Mouse (Mus musculus) heart, postnatal 36 days (tissue): Measurements from ENCODE around the gene Zic5. TPM values are rescaled to one million over a fixed set of nuclear protein-coding genes. Genes with fewer than 3 reads are reported as not detected.

Source experiments
- DNase-seq, 2 experiments: peaks; one replicate each; pipeline ENCODE4 v3.0.0; 2021 to 2022
- intact Hi-C: fragments of 180-260 bp; cut with DNase I; formaldehyde crosslinking; loops from one replicate; pipeline ENCODE4 v1.15.1; 2025
- total RNA-seq, 2 experiments: library from RNA; stranded (reverse); gene quantifications; 2 replicates each; pipeline ENCODE4 v1.2.3; 2021

Zic5 gene
- total RNA-seq, 2 experiments from 2014 or later = not detected

GRCm38 (mm10) chr14:122482081-122483023 lies 16.9 kb upstream of the Zic5 start:
- no peak for DNase-seq
- intact Hi-C loops = no loop called here

DNA sequence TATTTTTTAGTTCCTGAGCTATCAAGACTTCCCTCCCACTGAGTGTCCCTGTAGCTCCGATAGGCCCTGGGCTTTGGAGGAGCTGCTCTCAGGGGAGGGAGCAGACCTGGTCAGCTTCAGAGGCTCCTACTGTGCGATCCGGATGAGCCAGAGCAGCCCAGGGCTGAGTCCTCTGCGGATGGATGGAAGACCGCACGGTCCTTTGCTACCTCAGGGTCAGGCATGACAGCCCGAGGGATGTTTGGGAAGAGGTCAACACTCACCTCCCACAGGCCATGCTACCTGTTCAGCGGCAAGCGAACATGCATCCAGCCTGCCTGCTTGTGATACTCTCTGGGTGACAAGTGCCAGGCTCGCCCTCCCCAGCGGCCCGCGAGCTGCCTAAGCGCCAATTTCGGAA lies 15.7 kb upstream of the Zic5 start:
- intact Hi-C loops = no loop called here
- DNase-seq = no peak

GRCm38 (mm10) chr14:122480355-122480754 lies 14.9 kb upstream of the Zic5 start:
- intact Hi-C loops = no loop called here

DNA sequence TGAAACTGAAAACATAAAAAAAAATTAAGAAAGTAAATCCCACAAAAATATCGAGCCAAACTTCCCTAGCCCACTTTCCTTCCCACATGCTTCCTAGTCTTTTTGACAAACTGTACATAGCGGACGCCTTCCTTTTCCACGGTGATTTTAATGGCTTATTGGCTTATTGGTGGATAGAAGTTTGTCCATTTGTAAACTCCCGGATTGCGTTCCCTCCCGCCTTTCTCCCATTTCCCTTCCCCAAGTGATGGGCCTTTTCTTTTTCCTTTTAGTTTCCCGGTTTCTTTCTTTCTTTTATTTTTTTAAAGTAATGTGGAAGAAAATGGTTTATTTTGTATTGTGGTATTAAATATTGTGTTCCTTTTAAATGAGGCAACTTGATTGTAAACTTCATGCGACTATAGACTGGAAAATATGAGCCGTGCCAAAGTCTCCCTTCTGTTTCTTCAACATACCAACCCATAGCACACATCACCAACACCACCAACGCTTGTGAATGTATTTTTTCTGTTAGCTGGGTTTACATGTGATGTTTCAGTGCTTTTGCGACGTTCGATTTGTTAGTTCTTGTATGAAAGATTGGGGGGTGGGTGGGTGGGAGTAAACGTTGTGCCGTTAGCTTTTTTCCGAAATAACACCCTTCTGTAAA lies 14.1 kb upstream of the Zic5 start:
- no peak for DNase-seq
- intact Hi-C loops = loop anchor here (10.0 kb wide), 2 partner anchors 415 to 505 kb away; partner anchors contain the start of gene Tmtc4

More at GRCm38 (mm10) chr14:122480355-122480754, 14.9 kb upstream of the Zic5 start:
- DNase-seq = no peak

GRCm38 (mm10) chr14:122478574-122479011 lies 13.1 kb upstream of the Zic5 start:
- no peak for DNase-seq
- intact Hi-C loops = loop anchor here (10.0 kb wide), 2 partner anchors 414 to 506 kb away; partner anchors contain the start of gene Tmtc4

GRCm38 (mm10) chr14:122477971-122478573 lies 12.6 kb upstream of the Zic5 start:
- intact Hi-C loops = loop anchor here (10.0 kb wide), 2 partner anchors 413 to 507 kb away; partner anchors contain the start of gene Tmtc4
- DNase-seq = no peak

- no peak for DNase-seq
- intact Hi-C loops = loop anchor here (10.0 kb wide), 2 partner anchors 412 to 508 kb away; partner anchors contain the start of gene Tmtc4
Measured at GRCm38 (mm10) chr14:122477261-122477671, 11.8 kb upstream of the Zic5 start.

DNA sequence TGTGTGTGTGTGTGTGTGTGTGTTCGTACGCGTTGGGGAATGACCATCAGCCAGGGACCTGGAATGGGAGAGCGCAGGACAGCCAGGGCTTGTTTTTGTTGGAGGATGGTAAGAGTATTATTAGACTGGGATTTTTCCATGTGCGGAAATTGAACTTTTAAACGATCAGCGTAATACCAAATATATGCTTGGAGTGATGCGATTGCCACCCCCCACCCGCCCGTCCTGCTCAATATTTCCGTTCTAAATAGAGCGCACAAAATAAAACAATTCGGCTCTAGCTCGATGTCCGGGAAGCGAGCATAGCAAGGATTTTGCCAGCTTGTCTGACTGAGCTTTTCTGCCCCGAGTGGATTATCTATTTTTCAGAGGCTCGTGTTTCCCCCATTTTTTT lies 11.3 kb upstream of the Zic5 start:
- no peak for DNase-seq
- intact Hi-C loops = loop anchor here (10.0 kb wide), 2 partner anchors 412 to 508 kb away; partner anchors contain the start of gene Tmtc4

DNA sequence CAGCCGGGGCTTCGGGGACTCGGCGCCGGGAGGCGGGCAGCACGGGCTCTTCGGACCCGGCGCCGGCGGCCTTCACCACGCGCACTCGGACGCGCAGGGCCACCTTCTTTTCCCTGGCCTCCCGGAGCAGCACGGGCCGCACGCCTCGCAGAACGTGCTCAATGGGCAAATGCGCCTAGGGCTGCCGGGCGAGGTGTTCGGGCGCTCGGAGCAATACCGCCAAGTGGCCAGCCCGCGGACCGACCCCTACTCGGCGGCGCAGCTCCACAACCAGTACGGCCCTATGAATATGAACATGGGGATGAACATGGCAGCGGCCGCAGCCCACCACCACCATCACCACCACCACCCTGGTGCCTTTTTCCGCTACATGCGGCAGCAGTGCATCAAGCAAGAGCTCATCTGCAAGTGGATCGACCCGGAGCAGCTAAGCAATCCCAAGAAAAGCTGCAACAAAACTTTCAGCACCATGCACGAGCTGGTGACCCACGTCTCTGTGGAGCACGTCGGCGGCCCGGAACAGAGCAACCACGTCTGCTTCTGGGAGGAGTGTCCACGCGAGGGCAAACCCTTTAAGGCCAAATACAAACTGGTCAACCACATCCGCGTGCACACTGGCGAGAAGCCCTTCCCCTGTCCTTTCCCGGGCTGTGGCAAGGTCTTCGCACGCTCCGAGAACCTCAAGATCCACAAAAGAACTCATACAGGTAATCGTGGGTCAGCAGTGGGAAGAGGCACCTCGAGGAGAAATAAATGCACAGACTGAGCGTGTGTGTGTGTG lies 10.8 kb upstream of the Zic5 start:
- no peak for DNase-seq
- intact Hi-C loops = loop anchor here (10.0 kb wide), 2 partner anchors 411 to 509 kb away; partner anchors contain the start of gene Tmtc4

DNA sequence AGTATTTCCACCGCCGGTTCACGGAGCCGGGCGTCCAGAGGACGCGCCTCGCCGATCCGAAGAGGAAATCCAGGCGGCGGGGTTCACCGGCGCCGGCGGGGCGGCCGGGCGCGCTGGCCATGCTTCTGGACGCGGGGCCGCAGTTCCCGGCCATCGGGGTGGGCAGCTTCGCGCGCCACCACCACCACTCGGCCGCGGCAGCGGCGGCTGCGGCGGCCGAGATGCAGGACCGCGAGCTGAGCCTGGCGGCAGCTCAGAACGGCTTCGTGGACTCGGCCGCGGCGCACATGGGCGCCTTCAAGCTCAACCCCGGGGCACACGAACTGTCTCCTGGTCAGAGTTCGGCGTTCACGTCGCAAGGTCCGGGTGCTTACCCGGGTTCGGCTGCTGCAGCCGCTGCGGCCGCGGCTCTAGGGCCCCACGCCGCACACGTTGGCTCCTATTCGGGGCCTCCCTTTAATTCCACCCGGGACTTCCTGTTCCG lies 10.1 kb upstream of the Zic5 start:
- DNase-seq = no peak
- intact Hi-C loops = loop anchor here (2.0 to 10.0 kb wide), 3 partner anchors 13 to 509 kb away; partner anchors contain the start of gene Tmtc4

GRCm38 (mm10) chr14:122474891-122475556 lies 9.5 kb upstream of the Zic5 start, which contains the start of gene Zic2:
TSS of gene Zic2 (plus strand) at chr14:122475435.
- DNase-seq = no peak

GRCm38 (mm10) chr14:122474041-122474890 lies 8.8 kb upstream of the Zic5 start:
- no peak for DNase-seq
- intact Hi-C loops = loop anchor here (2.0 to 10.0 kb wide), 3 partner anchors 15 to 511 kb away; partner anchors contain the start of gene Tmtc4

More at GRCm38 (mm10) chr14:122474891-122475556, 9.5 kb upstream of the Zic5 start, which contains the start of gene Zic2:
- intact Hi-C loops = loop anchor here (2.0 to 10.0 kb wide), 3 partner anchors 14 to 510 kb away; partner anchors contain the start of gene Tmtc4

- intact Hi-C loops = loop anchor here (10.0 kb wide), 2 partner anchors 408 to 512 kb away; partner anchors contain the start of gene Tmtc4
Measured at GRCm38 (mm10) chr14:122473211-122473751, 7.8 kb upstream of the Zic5 start.

GRCm38 (mm10) chr14:122472647-122473046 lies 7.2 kb upstream of the Zic5 start:
- intact Hi-C loops = loop anchor here (10.0 kb wide), 2 partner anchors 408 to 512 kb away; partner anchors contain the start of gene Tmtc4
- DNase-seq = no peak

More at GRCm38 (mm10) chr14:122473211-122473751, 7.8 kb upstream of the Zic5 start:
- DNase-seq = no peak

DNA sequence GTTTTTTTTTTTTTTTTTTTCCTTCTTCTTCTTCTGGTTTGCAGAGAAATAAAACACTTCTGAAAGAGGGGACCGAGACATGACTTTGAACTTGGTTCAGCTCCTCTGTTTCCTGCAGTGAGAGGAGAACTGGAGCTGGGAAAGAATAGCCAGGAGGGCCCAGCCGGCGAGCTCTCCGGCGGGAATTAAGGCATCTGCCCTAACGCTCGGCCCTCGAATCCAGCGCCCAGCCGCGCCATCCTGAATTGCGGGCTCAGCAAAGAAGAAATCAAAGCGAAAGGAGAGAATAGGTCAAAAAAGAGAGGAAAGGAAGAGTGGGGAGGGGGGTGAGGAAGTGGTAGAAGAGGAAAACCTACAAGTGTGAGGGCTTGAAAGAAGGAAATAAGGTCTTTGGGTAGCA lies 6.7 kb upstream of the Zic5 start:
- no peak for DNase-seq
- intact Hi-C loops = loop anchor here (10.0 kb wide), 2 partner anchors 407 to 513 kb away; partner anchors contain the start of gene Tmtc4

DNA sequence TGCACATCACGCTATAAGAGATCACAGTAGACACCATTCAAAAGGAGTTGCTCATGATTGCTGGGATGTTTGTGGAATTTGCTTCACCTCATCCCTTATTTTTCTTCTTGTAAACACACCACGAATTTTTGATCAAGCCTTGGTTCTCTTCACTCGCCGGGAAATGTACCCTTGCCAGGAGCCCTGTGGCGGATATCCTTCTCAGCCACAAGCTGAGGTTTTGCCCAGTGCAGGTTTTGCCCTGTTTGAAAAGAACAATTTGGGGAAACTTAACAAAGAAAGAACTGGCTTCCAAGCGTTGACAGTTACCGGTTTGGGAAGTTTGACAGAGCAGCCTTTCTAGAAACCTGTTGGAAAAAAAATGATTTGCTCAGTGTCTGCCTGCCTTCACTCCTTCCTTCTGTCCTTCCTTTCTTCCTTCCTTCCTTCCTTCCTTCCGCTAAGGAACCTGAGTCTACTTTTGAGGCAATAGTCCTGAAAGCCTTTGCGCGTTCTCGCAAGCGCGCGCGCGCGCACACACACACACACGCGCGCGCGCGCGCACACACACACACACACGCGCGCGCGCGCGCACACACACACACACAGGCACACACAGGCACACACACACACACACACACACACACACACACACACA lies 6.1 kb upstream of the Zic5 start:
- DNase-seq = no peak
- intact Hi-C loops = loop anchor here (10.0 kb wide), 2 partner anchors 407 to 513 kb away; partner anchors contain the start of gene Tmtc4
